Mouse (Mus musculus): Measurements from ENCODE around the gene Tulp3. TPM values are rescaled to one million over a fixed set of nuclear protein-coding genes. Genes with fewer than 3 reads are reported as not detected.
"Not testable (repeated sequence)": the region's sequence is repeated elsewhere in the genome, so short reads cannot be mapped to it uniquely, and the experiment has no call there.

Tulp3 gene
- total RNA-seq, 2 experiments from 2014 or later: 35.0 to 44.2 TPM

GRCm38 (mm10) chr6:128358999-128359398 is 3.3 kb upstream of the Tulp3 start:
- peak; percentile 70 to 77 for DNase-seq

- DNase-seq: peak; percentile 66 to 77
These were observed 410 bp downstream of the Tulp3 start for GRCm38 (mm10) chr6:128355201-128355681.

- DNase-seq: no peak
These were observed 1.5 kb downstream of the Tulp3 start for GRCm38 (mm10) chr6:128354140-128354539.

- DNase-seq: no peak
These were observed 5.9 kb downstream of the Tulp3 start for GRCm38 (mm10) chr6:128349711-128350110.

GRCm38 (mm10) chr6:128346782-128347181 is 8.9 kb downstream of the Tulp3 start:
- DNase-seq: no peak

- no peak for DNase-seq
These were observed 10.0 kb downstream of the Tulp3 start for GRCm38 (mm10) chr6:128345623-128346022.

GRCm38 (mm10) chr6:128341956-128342723 is 13.5 kb downstream of the Tulp3 start:
- no peak for DNase-seq

- no peak for DNase-seq
These were observed 16.8 kb downstream of the Tulp3 start for GRCm38 (mm10) chr6:128338876-128339275.

GRCm38 (mm10) chr6:128337467-128337866 is 18.2 kb downstream of the Tulp3 start:
- no peak for DNase-seq

- DNase-seq: peak; percentile 70 to 77
These were observed 21.1 kb downstream of the Tulp3 start for GRCm38 (mm10) chr6:128334397-128335124.

- DNase-seq: peak; percentile 48 to 63
These were observed 37.3 kb downstream of the Tulp3 start for GRCm38 (mm10) chr6:128318317-128318716.

GRCm38 (mm10) chr6:128315597-128315996 is 40.1 kb downstream of the Tulp3 start:
- DNase-seq: no peak

- no peak for DNase-seq
These were observed 40.9 kb downstream of the Tulp3 start for GRCm38 (mm10) chr6:128314796-128315195.

GRCm38 (mm10) chr6:128308311-128308710 is 47.3 kb downstream of the Tulp3 start:
- peak; percentile 36 to 64 for DNase-seq

- no peak for DNase-seq
These were observed 50.9 kb downstream of the Tulp3 start for GRCm38 (mm10) chr6:128304801-128305200.

- not testable (repeated sequence) for DNase-seq
These were observed 53.0 kb downstream of the Tulp3 start for GRCm38 (mm10) chr6:128302640-128303039.

- DNase-seq: no peak
These were observed 53.8 kb downstream of the Tulp3 start for GRCm38 (mm10) chr6:128301891-128302290.

GRCm38 (mm10) chr6:128301458-128301857 is 54.2 kb downstream of the Tulp3 start:
- no peak for DNase-seq

GRCm38 (mm10) chr6:128300134-128301001 is 55.3 kb downstream of the Tulp3 start, which contains the start of gene Tead4:
Gene Tead4 (minus strand): TSS chr6:128300823.
- DNase-seq: peak; percentile 85 to 87

- no peak for DNase-seq
These were observed 56.1 kb downstream of the Tulp3 start for GRCm38 (mm10) chr6:128299292-128300133.

- no peak for DNase-seq
These were observed 57.4 kb downstream of the Tulp3 start for GRCm38 (mm10) chr6:128298246-128298645.

Data from adrenal gland, postnatal 36 days (tissue).